7 mouse cellular contexts compared by ENCODE assay signal in the genomic region with DNA sequence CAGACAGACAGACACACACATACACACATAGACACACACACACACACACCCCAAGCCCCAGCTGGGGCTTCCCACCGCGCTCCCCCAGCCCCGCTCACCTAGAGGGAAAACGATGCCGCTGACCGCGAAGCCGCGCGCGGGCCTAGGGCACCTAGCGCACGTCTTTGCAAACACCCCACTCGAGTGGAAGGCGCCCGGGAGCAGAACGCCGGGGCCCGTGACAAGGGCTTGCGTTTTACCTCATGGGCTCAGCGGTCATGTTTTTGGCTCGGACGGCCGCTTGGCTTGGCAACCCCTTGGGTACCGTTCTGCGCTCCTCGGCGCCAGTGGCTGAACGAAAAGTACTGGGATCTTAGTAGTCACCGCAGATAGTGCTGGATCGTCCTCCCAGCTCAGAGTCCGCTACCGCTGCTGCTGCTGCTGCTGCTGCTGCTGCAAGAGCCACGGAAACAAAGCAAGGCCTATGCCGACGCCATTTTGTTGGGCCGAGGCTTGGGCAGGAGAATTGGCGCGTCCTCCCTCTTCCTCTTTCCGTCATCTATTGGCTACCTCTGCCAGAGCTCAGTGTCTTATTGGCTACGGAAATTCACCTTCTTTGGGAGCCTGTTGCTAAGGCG. TPM values are rescaled to one million over a fixed set of nuclear protein-coding genes. Genes with fewer than 3 reads are reported as not detected.
DNase-seq lines count a peak whose midpoint lies in the region; ATAC-seq lines count a peak whose summit lies in the region.

A gene (minus strand): TSS at position 543 of the 617 bp plus-strand sequence.

- H3K27ac ChIP-seq in intestine, embryonic 16.5 days (ENCODE audit: low read length), result peak within 1 kb of the TSS; percentile 82
- H3K27ac ChIP-seq in midbrain, embryonic 11.5 days (ENCODE audit: low read depth, low read length), result peak within 1 kb of the TSS; percentile 88

- no peaks in the 10 kb centered on the region for H3K36me3 ChIP-seq in intestine, embryonic 16.5 days (ENCODE audit: control insufficient read depth, insufficient read depth, low read length)
- no peaks in the 10 kb centered on the region; the same call in 1 of the 2 replicates for H3K36me3 ChIP-seq in midbrain, embryonic 11.5 days (ENCODE audit: control insufficient read depth, insufficient read depth, low read length)

- ATAC-seq in intestine, embryonic 16.5 days, result peak; percentile 96
- peak; percentile 94 for ATAC-seq in midbrain, embryonic 11.5 days (ENCODE audit: low FRiP score)

- no peaks in the 10 kb centered on the region for H3K9me3 ChIP-seq in intestine, embryonic 16.5 days (ENCODE audit: control insufficient read depth, low read length)
- H3K9me3 ChIP-seq in midbrain, embryonic 11.5 days (ENCODE audit: control insufficient read depth, low read length), result no peaks in the 10 kb centered on the region

- peak within 1 kb of the TSS; percentile 69 for H3K4me3 ChIP-seq in intestine, embryonic 16.5 days (ENCODE audit: low read length)
- peak within 1 kb of the TSS; percentile 62 for H3K4me3 ChIP-seq in midbrain, embryonic 11.5 days (ENCODE audit: low read depth, low read length)

- H3K9ac ChIP-seq in intestine, embryonic 16.5 days (ENCODE audit: low read depth, low read length), result peak within 1 kb of the TSS; percentile 89
- peak within 1 kb of the TSS; percentile 93 for H3K9ac ChIP-seq in midbrain, embryonic 11.5 days (ENCODE audit: low read length)

- H3K4me1 ChIP-seq in intestine, embryonic 16.5 days (ENCODE audit: control insufficient read depth, insufficient read depth, low read length), result no peaks in the 10 kb centered on the region
- H3K4me1 ChIP-seq in midbrain, embryonic 11.5 days (ENCODE audit: control insufficient read depth, insufficient read depth, low read length), result peaks cover 3% of the 10 kb centered on the region; the same call in 1 of the 2 replicates

- intact Hi-C loops in gastrocnemius, postnatal 36 days (cut with DNase I), result loop anchor here (5.0 kb wide), 1 partner anchor 83 kb away; a partner anchor contains a TSS
- intact Hi-C loops in left cerebral cortex, postnatal 36 days (cut with DNase I), result no loop called here

- 26% methylated on average over 42 of the region's 42 CpGs for WGBS in intestine, embryonic 16.5 days
- 18% methylated on average over 33 of the region's 42 CpGs for WGBS in midbrain, embryonic 11.5 days

- peak; percentile 67 for DNase-seq in adrenal gland, adult 8-10 months
- peak; percentile 53 for DNase-seq in embryo, embryonic 11.5 days (ENCODE audit: low read depth, low spot score)
- DNase-seq in gastrocnemius, postnatal 36 days, result peak; percentile 32 to 62
- DNase-seq in left cerebral cortex, postnatal 36 days (ENCODE audit: low spot score in 2 of 2), result peak; percentile 75 to 76
- peak; percentile 95 for DNase-seq in midbrain, embryonic 11.5 days (ENCODE audit: low spot score, missing footprints)
- peak; percentile 67 for DNase-seq in skeletal muscle tissue, adult 2 months (ENCODE audit: low read depth, low spot score)

- no peaks in the 10 kb centered on the region for H3K27me3 ChIP-seq in intestine, embryonic 16.5 days (replicated peaks; ENCODE audit: control insufficient read depth, insufficient read depth, low read length)
- H3K27me3 ChIP-seq in midbrain, embryonic 11.5 days (ENCODE audit: control insufficient read depth, insufficient read depth, low read length), result no peaks in the 10 kb centered on the region

- H3K4me2 ChIP-seq in intestine, embryonic 16.5 days (ENCODE audit: low read depth, low read length), result peak within 1 kb of the TSS; percentile 43
- H3K4me2 ChIP-seq in midbrain, embryonic 11.5 days, result peak within 1 kb of the TSS; percentile 47

RNA-seq across cellular contexts. Expression of the gene that starts here (rescaled TPM):
- 100 to 1,000 TPM; 105 to 165 (median 124) TPM for total RNA-seq in adrenal gland, adult 8-10 months (2022)
- total RNA-seq in gastrocnemius, postnatal 36 days (2021), result 10 to 100 TPM; 29.3 to 36.1 TPM
- 88.2 and 111 TPM in 2 replicates for polyA plus RNA-seq in intestine, embryonic 16.5 days (2015; fragmentation: Nextera tagmentation; extraction: Ambion mirVana)
- 100 to 1,000 TPM; 145 to 196 TPM for total RNA-seq in left cerebral cortex, postnatal 36 days (2021)
- 196 and 214 TPM in 2 replicates for polyA plus RNA-seq in midbrain, embryonic 11.5 days (2014; fragmentation: Nextera tagmentation; extraction: Ambion mirVana)

Comparison
In these comparisons a context has a peak if more than half of its experiments do, and no peak if none do; other contexts are left out.
1. Peak in every context shown above with its lines: DNase-seq, ATAC-seq, H3K4me3 ChIP-seq and H3K27ac ChIP-seq.